Comparison of ENCODE assay signal across 14 mouse cellular contexts in the genomic region with DNA sequence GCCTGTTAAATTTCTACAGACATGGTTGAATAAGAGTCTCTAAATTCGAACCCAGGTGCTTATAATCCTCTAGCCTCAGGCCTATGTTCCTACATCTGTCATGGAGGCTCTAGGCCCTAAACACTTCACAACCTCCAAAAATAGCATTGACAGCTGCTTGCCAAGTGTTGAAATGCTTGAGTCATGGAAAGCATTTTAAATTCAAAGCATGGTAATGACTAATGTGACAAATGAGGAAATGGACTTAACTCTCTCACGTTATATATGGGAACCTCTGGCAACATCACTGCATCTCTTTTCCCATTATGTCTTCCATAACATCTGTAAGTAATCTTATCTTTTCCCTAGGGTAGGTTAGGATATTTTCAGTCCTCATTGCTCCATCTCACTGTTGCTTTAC. TPM values are rescaled to one million over a fixed set of nuclear protein-coding genes. Genes with fewer than 3 reads are reported as not detected.
DNase-seq lines count a peak whose midpoint lies in the region; ATAC-seq lines count a peak whose summit lies in the region.
"Had no signal": no experiment of that assay in that cellular context is flagged by ENCODE, and none has a peak within 500 bp of the region (broad histone marks: within the 10 kb centered on the region; RNA-seq: fewer than 3 reads in every experiment).

No protein-coding gene starts in this region.

- intact Hi-C loops in heart, postnatal 25 days (cut with DNase I) = no loop called here
- intact Hi-C loops in left cerebral cortex, postnatal 36 days (cut with DNase I) = no loop called here

- DNase-seq in heart, adult 8-10 months (ENCODE audit: low spot score) = peak; percentile 41
- no peak for DNase-seq in heart, postnatal 25 days (ENCODE audit: low spot score)
- DNase-seq in 3T3-L1 (ENCODE audit: low read depth, low spot score) (peak; percentile 82), adipocyte (ENCODE audit: low spot score) (peak; percentile 64)
- DNase-seq in kidney, adult 11 months = no peak
- DNase-seq in gastrocnemius, postnatal 4 days (ENCODE audit: low spot score in 2 of 2) = no peak
- no peak for DNase-seq in left cerebral cortex, postnatal 36 days (ENCODE audit: low spot score in 2 of 2)
- DNase-seq: cerebellum, adult 9-11 months; right cerebral cortex, postnatal 25 days; thymus, postnatal 4 days had no signal

- peak; percentile 81 for ATAC-seq in megakaryocyte progenitor cell, adult 5-6 weeks (replicated peaks; ENCODE audit: poor library complexity)
- ATAC-seq: forebrain, embryonic 13.5 days; midbrain, embryonic 16.5 days had no signal

RNA-seq across cellular contexts. Expression of gene Ifi207, which starts 4.6 kb away (rescaled TPM):
- 1 to 10 TPM; 4.4 to 7.6 (median 5.2) TPM for total RNA-seq in heart, adult 8-10 months (2022)
- 1 to 10 TPM; 2.9 to 3.5 TPM for total RNA-seq in heart, postnatal 25 days (2021)
- total RNA-seq in megakaryocyte progenitor cell, adult 5-6 weeks (2015) = 1.4 and 1.9 TPM in 2 replicates
- 0.33 and 0.88 TPM in 2 replicates for total RNA-seq in megakaryocyte progenitor cell, adult 5-6 weeks (2017)
- 1 to 10 TPM; 2.5 to 3.1 TPM for total RNA-seq in gastrocnemius, postnatal 4 days (2021)
- under 1 TPM; 0.15 to 0.18 TPM for total RNA-seq in left cerebral cortex, postnatal 36 days (2021)
- total RNA-seq: ES-E14 had no signal

RNA-seq across cellular contexts. Expression of gene Ifi204, which starts 29.8 kb away (rescaled TPM):
- 1 to 10 TPM; 1.5 to 2.4 (median 1.9) TPM for total RNA-seq in heart, adult 8-10 months (2022)
- total RNA-seq in heart, postnatal 25 days (2021) = 1 to 10 TPM; 2.2 TPM
- 3.6 and 4.1 TPM in 2 replicates for total RNA-seq in megakaryocyte progenitor cell, adult 5-6 weeks (2015)
- total RNA-seq in megakaryocyte progenitor cell, adult 5-6 weeks (2017) = 4.2 and 4.9 TPM in 2 replicates
- total RNA-seq in gastrocnemius, postnatal 4 days (2021) = 1 to 10 TPM; 3.1 to 3.6 TPM
- under 1 TPM in 1 of 2 experiments, not detected in 1; 0.25 TPM for total RNA-seq in left cerebral cortex, postnatal 36 days (2021)

Comparison
In these comparisons a context has a peak if more than half of its experiments do, and no peak if none do; other contexts are left out.
1. DNase-seq: peak in heart, adult 8-10 months (single experiment), 3T3-L1 (single experiment) and adipocyte (single experiment); none in heart, postnatal 25 days (single experiment), kidney, adult 11 months (single experiment), gastrocnemius, postnatal 4 days (0 of 2) and left cerebral cortex, postnatal 36 days (0 of 2).